Comparison of ENCODE assay signal across 14 mouse cellular contexts in the genomic region with DNA sequence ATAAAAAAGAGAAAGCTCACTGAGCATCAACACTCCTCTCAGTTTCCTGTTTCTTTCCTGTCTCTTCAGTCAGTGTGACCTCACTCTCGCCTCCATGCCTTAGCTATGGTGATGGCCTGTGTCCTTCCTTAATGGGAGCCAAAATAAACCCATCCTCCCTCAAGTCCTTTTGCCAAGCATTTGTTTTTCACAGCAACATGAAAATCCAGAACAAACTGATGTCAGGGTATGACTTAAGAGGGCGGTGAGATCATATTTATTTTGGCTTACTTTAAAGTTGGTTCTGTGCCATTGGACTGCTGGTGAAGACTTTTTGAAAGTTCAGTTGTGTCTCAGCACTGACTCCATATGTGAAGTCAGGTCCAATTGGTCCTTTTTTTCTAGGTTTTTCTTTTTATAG. TPM values are rescaled to one million over a fixed set of nuclear protein-coding genes. Genes with fewer than 3 reads are reported as not detected.
DNase-seq lines count a peak whose midpoint lies in the region; ATAC-seq and TF ChIP-seq lines count a peak whose summit lies in the region.
"Had no signal": no experiment of that assay in that cellular context is flagged by ENCODE, and none has a peak within 500 bp of the region (broad histone marks: within the 10 kb centered on the region; RNA-seq: fewer than 3 reads in every experiment).

No protein-coding gene starts in this region.

- H3K36me3 ChIP-seq in heart, embryonic 11.5 days (ENCODE audit: control insufficient read depth, insufficient read depth, low read length) = no peaks in the 10 kb centered on the region
- H3K36me3 ChIP-seq: limb, embryonic 10.5 days had no signal

- no peak overlapping the region for H3K27ac ChIP-seq in heart, embryonic 11.5 days (ENCODE audit: low read depth, low read length)
- peak overlapping the region; percentile 54 for H3K27ac ChIP-seq in bone marrow macrophage, adult 2 months (ENCODE audit: insufficient read depth, low read depth, low read length)
- no peak overlapping the region for H3K27ac ChIP-seq in cerebellum, adult 2 months (ENCODE audit: insufficient read depth, low read length)
- H3K27ac ChIP-seq: layer of hippocampus, adult 2 months; limb, embryonic 10.5 days; neural tube, embryonic 13.5 days; stomach, postnatal 0 days had no signal

- no peak overlapping the region for H3K9ac ChIP-seq in heart, embryonic 11.5 days (ENCODE audit: low read depth, low read length)

- intact Hi-C loops in heart, postnatal 10 days (cut with DNase I) = loop anchor here (5.0 kb wide), 2 partner anchors 68 to 238 kb away; a partner anchor contains a TSS
- intact Hi-C loops in left cerebral cortex, postnatal 36 days (cut with DNase I) = loop anchor here (5.0 kb wide), 2 partner anchors 68 to 727 kb away; a partner anchor contains a TSS

- no peaks in the 10 kb centered on the region for H3K27me3 ChIP-seq in heart, embryonic 11.5 days (ENCODE audit: control insufficient read depth, insufficient read depth, low read length)
- no peaks in the 10 kb centered on the region for H3K27me3 ChIP-seq in cerebellum, adult 2 months (ENCODE audit: control insufficient read depth, insufficient read depth, low read length)
- H3K27me3 ChIP-seq: neural tube, embryonic 13.5 days had no signal

- WGBS in heart, embryonic 11.5 days (ENCODE audit: insufficient replicate concordance) = 66% methylated on average over 2 of the region's 2 CpGs
- 90% methylated on average over 2 of the region's 2 CpGs for WGBS in cerebellum, adult 2 months

- H3K4me2 ChIP-seq in heart, embryonic 11.5 days = no peak overlapping the region

- DNase-seq in heart, adult 11 months = peak; percentile 96
- DNase-seq in 3134 (ENCODE audit: extremely low read depth, insufficient read length, low spot score) = peak; percentile 71
- peak; percentile 59 to 62 for DNase-seq in heart, postnatal 10 days
- no peak for DNase-seq in left cerebral cortex, postnatal 36 days (ENCODE audit: low spot score in 2 of 2)
- no peak for DNase-seq in cerebellum, adult 2 months
- DNase-seq in thymus, postnatal 0 days (ENCODE audit: low spot score) = no peak
- DNase-seq: right cerebral cortex, postnatal 14 days had no signal

- peaks cover 6% of the 10 kb centered on the region for H3K4me1 ChIP-seq in heart, embryonic 11.5 days (ENCODE audit: control insufficient read depth, insufficient read depth, low read length)
- H3K4me1 ChIP-seq in bone marrow macrophage, adult 2 months (ENCODE audit: control insufficient read depth, insufficient read depth, low read length) = peaks cover 17% of the 10 kb centered on the region
- no peaks in the 10 kb centered on the region; the same call in 1 of the 2 replicates for H3K4me1 ChIP-seq in cerebellum, adult 2 months (ENCODE audit: control insufficient read depth, insufficient read depth, low read length)

- no peak for ATAC-seq in heart, embryonic 11.5 days (replicated peaks; ENCODE audit: insufficient number of reproducible peaks, low FRiP score, low TSS enrichment)
- ATAC-seq: forebrain, embryonic 16.5 days had no signal

- no peak for TF ChIP-seq POLR2A in bone marrow macrophage, adult 2 months (IDR thresholded peaks at IDR 0.05; ENCODE audit: borderline replicate concordance, low read depth, low read length)
- TF ChIP-seq POLR2A in cerebellum, adult 2 months (IDR thresholded peaks at IDR 0.05; ENCODE audit: borderline replicate concordance, insufficient read depth, low read length) = no peak

- no peak overlapping the region for H3K4me3 ChIP-seq in heart, embryonic 11.5 days (ENCODE audit: low read depth, low read length)
- no peak overlapping the region; the same call in 1 of the 2 replicates for H3K4me3 ChIP-seq in bone marrow macrophage, adult 2 months (ENCODE audit: insufficient read depth, low read length)
- no peak overlapping the region for H3K4me3 ChIP-seq in cerebellum, adult 2 months (replicated peaks; ENCODE audit: insufficient read depth, low read depth, low read length)
- H3K4me3 ChIP-seq: limb, embryonic 10.5 days had no signal

- no peaks in the 10 kb centered on the region for H3K9me3 ChIP-seq in heart, embryonic 11.5 days (replicated peaks; ENCODE audit: control insufficient read depth, low read length)
- H3K9me3 ChIP-seq: limb, embryonic 10.5 days; neural tube, embryonic 13.5 days had no signal

- no peak for TF ChIP-seq CTCF in bone marrow macrophage, adult 2 months (IDR thresholded peaks at IDR 0.05; ENCODE audit: low read depth, low read length)
- no peak for TF ChIP-seq CTCF in cerebellum, adult 2 months (IDR thresholded peaks at IDR 0.05; ENCODE audit: borderline replicate concordance, insufficient read depth, low read depth, low read length)

RNA-seq across cellular contexts. Expression of a gene that starts 3.0 kb away (rescaled TPM):
- 16.4 and 22.8 TPM in 2 replicates for polyA plus RNA-seq in heart, embryonic 11.5 days (2014; fragmentation: Nextera tagmentation; extraction: Ambion mirVana)
- polyA plus RNA-seq in bone marrow macrophage, adult 2 months (2012; ENCODE audit: insufficient read depth, insufficient read length, missing spikeins) = 20.2 and 24.7 TPM in 2 replicates
- 10 to 100 TPM; 48.0 to 55.9 TPM for total RNA-seq in heart, postnatal 10 days (2021)
- total RNA-seq in left cerebral cortex, postnatal 36 days (2021) = 10 to 100 TPM; 55.7 to 56.0 TPM
- 63.2 and 63.9 TPM in 2 replicates for polyA plus RNA-seq in cerebellum, adult 2 months (2012; rRNA removed)
- 43.0 and 45.0 TPM in 2 replicates for polyA plus RNA-seq in thymus, postnatal 0 days (2015; fragmentation: Nextera tagmentation; extraction: Ambion mirVana)

Comparison
In these comparisons a context has a peak if more than half of its experiments do, and no peak if none do; other contexts are left out.
1. DNase-seq: peak in heart, adult 11 months (single experiment), 3134 (single experiment) and heart, postnatal 10 days (2 of 2); none in left cerebral cortex, postnatal 36 days (0 of 2), cerebellum, adult 2 months (0 of 2) and thymus, postnatal 0 days (single experiment).